Mouse (Mus musculus) lung, embryonic 14.5 days (tissue): Measurements from ENCODE around the gene Ifna1. TPM values are rescaled to one million over a fixed set of nuclear protein-coding genes. Genes with fewer than 3 reads are reported as not detected.
A peak's percentile ranks its signal among the peaks of the same experiment; 100 is the strongest.

ENCODE experiments used
- ATAC-seq: fragments of 200-750 bp; cut with Nextera tagmentation; 2 replicates; pipeline ENCODE4 v1.8.0; 2017; ENCODE audit warnings: mild to moderate bottlenecking, moderate TSS enrichment, moderate library complexity; ENCODE audit not compliant: insufficient read depth
- DNase-seq: peaks from one replicate; pipeline ENCODE4 v3.0.0-alpha.2; 2015
- H3K27ac ChIP-seq: fragments of 300-500 bp; sonication (generic); 2 replicates; pipeline ENCODE4 v1.5.1; 2014; ENCODE audit warnings: low read depth, mild to moderate bottlenecking, moderate library complexity
- H3K27me3 ChIP-seq: fragments of 300-500 bp; sonication (generic); 2 replicates; pipeline ENCODE4 v1.6.1; 2014; ENCODE audit warnings: low read length, control low read depth; ENCODE audit not compliant: insufficient read depth
- H3K36me3 ChIP-seq: fragments of 300-500 bp; sonication (generic); 2 replicates; pipeline ENCODE4 v1.6.1; 2014; ENCODE audit warnings: control low read depth; ENCODE audit not compliant: insufficient read depth
- H3K4me1 ChIP-seq: fragments of 300-500 bp; sonication (generic); 2 replicates; pipeline ENCODE4 v1.6.1; 2014; ENCODE audit warnings: antibody characterized with exemption, control low read depth; ENCODE audit not compliant: insufficient read depth
- H3K4me2 ChIP-seq: fragments of 300-500 bp; sonication (generic); 2 replicates; pipeline ENCODE4 v1.6.1; 2014; ENCODE audit warnings: mild to moderate bottlenecking
- H3K4me3 ChIP-seq: fragments of 300-500 bp; sonication (generic); 2 replicates; pipeline ENCODE4 v1.5.1; 2014; ENCODE audit warnings: low read depth, low read length
- H3K9ac ChIP-seq: fragments of 300-500 bp; sonication (generic); 2 replicates; pipeline ENCODE4 v1.6.1; 2014
- H3K9me3 ChIP-seq: fragments of 300-500 bp; sonication (generic); 2 replicates; pipeline ENCODE4 v1.6.1; 2016; ENCODE audit warnings: low read depth, low read length, control low read depth
- CTCF ChIP-seq: IDR thresholded peaks from 2 replicates; pipeline ENCODE4 v1.5.1; 2016; ENCODE audit warnings: antibody characterized with exemption, low read depth
- WGBS: fragments of 180-500 bp; shearing (Covaris S2); extraction: QIAGEN DNeasy Blood & Tissue Kit; methylation state at CpG from one replicate; pipeline ENCODE4 v1.1.7; 2014; 5-methylcytosine and 5-hydroxymethylcytosine counted together
- polyA plus RNA-seq: library from polyadenylated mRNA; unstranded; fragments of >200 nt; fragmentation: Nextera tagmentation; extraction: Ambion mirVana; gene quantifications from 2 replicates; pipeline ENCODE4 v1.2.1, GENCODE M21; 2014

The Ifna1 gene
- polyA plus RNA-seq, 1 experiment from 2014 or later, result not detected

- no peak for DNase-seq
- no peaks in the 10 kb centered on the region for H3K27me3 ChIP-seq
- ATAC-seq, result no peak
- H3K36me3 ChIP-seq, result no peaks in the 10 kb centered on the region
- no peaks in the 10 kb centered on the region for H3K9me3 ChIP-seq
- H3K27ac ChIP-seq, result no peak overlapping the region
- WGBS, result 50% methylated on average over 4 of the region's 4 CpGs
- no peak for TF ChIP-seq CTCF
- no peaks in the 10 kb centered on the region for H3K4me1 ChIP-seq
- no peak overlapping the region for H3K4me3 ChIP-seq
- no peak overlapping the region for H3K9ac ChIP-seq
- H3K4me2 ChIP-seq, result no peak overlapping the region
Observed at GRCm38 (mm10) chr4:88875435-88876095, 25.7 kb downstream of the Ifna1 start.

- H3K9ac ChIP-seq, result no peak overlapping the region
- no peak overlapping the region for H3K27ac ChIP-seq
- H3K9me3 ChIP-seq, result no peaks in the 10 kb centered on the region
- no peaks in the 10 kb centered on the region for H3K4me1 ChIP-seq
- TF ChIP-seq CTCF, result no peak
- no peak overlapping the region for H3K4me3 ChIP-seq
- no peaks in the 10 kb centered on the region for H3K27me3 ChIP-seq
- ATAC-seq (no peak), DNase-seq (no peak)
- H3K4me2 ChIP-seq, result no peak overlapping the region
- H3K36me3 ChIP-seq, result no peaks in the 10 kb centered on the region
- 80% methylated on average over 4 of the region's 4 CpGs for WGBS
Observed at GRCm38 (mm10) chr4:88876520-88876919, 26.6 kb downstream of the Ifna1 start.

- H3K4me2 ChIP-seq, result no peak overlapping the region
- H3K9me3 ChIP-seq, result no peaks in the 10 kb centered on the region
- no peak overlapping the region for H3K4me3 ChIP-seq
- no peak for ATAC-seq
- no peaks in the 10 kb centered on the region for H3K4me1 ChIP-seq
- H3K27me3 ChIP-seq, result no peaks in the 10 kb centered on the region
- H3K27ac ChIP-seq, result no peak overlapping the region
- no peaks in the 10 kb centered on the region for H3K36me3 ChIP-seq
- no peak overlapping the region for H3K9ac ChIP-seq
- DNase-seq, result peak; percentile 34
- TF ChIP-seq CTCF, result no peak
- WGBS, result 41% methylated on average over 10 of the region's 10 CpGs
Observed at GRCm38 (mm10) chr4:88878246-88878645, 28.4 kb downstream of the Ifna1 start.

GRCm38 (mm10) chr4:88878772-88879171, 28.9 kb downstream of the Ifna1 start:
- no peaks in the 10 kb centered on the region for H3K4me1 ChIP-seq
- DNase-seq (no peak), ATAC-seq (no peak)
- WGBS, result 59% methylated on average over 4 of the region's 4 CpGs
- no peak overlapping the region for H3K4me2 ChIP-seq
- no peak overlapping the region for H3K9ac ChIP-seq
- no peaks in the 10 kb centered on the region for H3K27me3 ChIP-seq
- no peak overlapping the region for H3K27ac ChIP-seq
- no peaks in the 10 kb centered on the region for H3K9me3 ChIP-seq
- no peak for TF ChIP-seq CTCF
- H3K4me3 ChIP-seq, result no peak overlapping the region
- H3K36me3 ChIP-seq, result no peaks in the 10 kb centered on the region

GRCm38 (mm10) chr4:88880101-88880500, 30.2 kb downstream of the Ifna1 start, which contains the start of gene Ifne:
Ifne (minus strand) TSS chr4:88880201.
- Histone ChIP-seq H3K9ac (no peak within 1 kb of the TSS), H3K36me3 (no peaks in the 10 kb centered on the region), H3K4me3 (no peak within 1 kb of the TSS), H3K4me1 (no peaks in the 10 kb centered on the region), H3K9me3 (no peaks in the 10 kb centered on the region), H3K27me3 (no peaks in the 10 kb centered on the region), H3K4me2 (no peak within 1 kb of the TSS), H3K27ac (no peak within 1 kb of the TSS)
- DNase-seq (no peak), ATAC-seq (no peak)
- WGBS, result 86% methylated on average over 8 of the region's 8 CpGs
- TF ChIP-seq CTCF, result no peak

GRCm38 (mm10) chr4:88888236-88888635, 38.3 kb downstream of the Ifna1 start:
- no peaks in the 10 kb centered on the region for H3K9me3 ChIP-seq
- TF ChIP-seq CTCF, result no peak
- no peaks in the 10 kb centered on the region for H3K27me3 ChIP-seq
- DNase-seq (no peak), ATAC-seq (no peak)
- H3K4me3 ChIP-seq, result no peak overlapping the region
- no peaks in the 10 kb centered on the region for H3K4me1 ChIP-seq
- H3K9ac ChIP-seq, result no peak overlapping the region
- H3K27ac ChIP-seq, result no peak overlapping the region
- no peak overlapping the region for H3K4me2 ChIP-seq
- no peaks in the 10 kb centered on the region for H3K36me3 ChIP-seq

- no peak for DNase-seq
- Histone ChIP-seq H3K4me3 (no peak overlapping the region), H3K27ac (no peak overlapping the region), H3K9ac (no peak overlapping the region), H3K27me3 (no peaks in the 10 kb centered on the region), H3K9me3 (no peaks in the 10 kb centered on the region), H3K4me2 (no peak overlapping the region), H3K36me3 (no peaks in the 10 kb centered on the region), H3K4me1 (no peaks in the 10 kb centered on the region)
- ATAC-seq, result no peak
- TF ChIP-seq CTCF, result no peak
Observed at GRCm38 (mm10) chr4:88893201-88893754, 43.4 kb downstream of the Ifna1 start.

Other genes starting within 250 kb of the Ifna1 start
- gene Ifna12, start 246.7 kb upstream of the Ifna1 start, polyA plus RNA-seq, result not detected in 2 replicates
- not detected in 2 replicates for gene C87499, start 215.7 kb upstream of the Ifna1 start, polyA plus RNA-seq
- not detected in 2 replicates for gene Ifna13, start 205.6 kb upstream of the Ifna1 start, polyA plus RNA-seq
- not detected in 2 replicates for gene Ifna16, start 173.2 kb upstream of the Ifna1 start, polyA plus RNA-seq
- not detected in 2 replicates for gene Ifna2, start 166.2 kb upstream of the Ifna1 start, polyA plus RNA-seq
- not detected in 2 replicates for gene Ifnab, start 158.7 kb upstream of the Ifna1 start, polyA plus RNA-seq
- 1.1 TPM in 2 replicates for gene Gm26566, start 128.3 kb upstream of the Ifna1 start, polyA plus RNA-seq
- gene Klhl9, start 127.6 kb upstream of the Ifna1 start, polyA plus RNA-seq, result 117 TPM in 2 replicates
- not detected in 2 replicates for gene Gm13271, start 95.2 kb upstream of the Ifna1 start, polyA plus RNA-seq
- 0.27 and 0.33 TPM in 2 replicates for gene Gm13283, start 90.0 kb upstream of the Ifna1 start, polyA plus RNA-seq
- gene Gm13290, start 76.3 kb upstream of the Ifna1 start, polyA plus RNA-seq, result 0.60 TPM in 1 of 2 replicates, not detected in the other
- gene Gm13289, start 73.2 kb upstream of the Ifna1 start, polyA plus RNA-seq, result not detected in 2 replicates
- not detected in 2 replicates for gene Gm13272, start 70.2 kb upstream of the Ifna1 start, polyA plus RNA-seq
- gene Ifnz, start 68.0 kb upstream of the Ifna1 start, polyA plus RNA-seq, result 0.14 and 0.26 TPM in 2 replicates
- not detected in 2 replicates for gene Gm13276, start 64.4 kb upstream of the Ifna1 start, polyA plus RNA-seq
- not detected in 2 replicates for gene Gm13277, start 61.5 kb upstream of the Ifna1 start, polyA plus RNA-seq
- not detected in 2 replicates for gene Gm13278, start 58.5 kb upstream of the Ifna1 start, polyA plus RNA-seq
- not detected in 2 replicates for gene Gm13275, start 55.6 kb upstream of the Ifna1 start, polyA plus RNA-seq
- not detected in 2 replicates for gene Gm13279, start 52.7 kb upstream of the Ifna1 start, polyA plus RNA-seq
- 1.2 and 1.7 TPM in 2 replicates for gene Gm13285, start 50.4 kb upstream of the Ifna1 start, polyA plus RNA-seq
- gene Gm13287, start 46.8 kb upstream of the Ifna1 start, polyA plus RNA-seq, result not detected in 2 replicates
- gene Gm13288, start 44.6 kb upstream of the Ifna1 start, polyA plus RNA-seq, result 0.09 TPM in 1 of 2 replicates, not detected in the other
- gene Ifna7, start 33.9 kb upstream of the Ifna1 start, polyA plus RNA-seq, result not detected in 2 replicates
- gene Ifna11, start 30.1 kb upstream of the Ifna1 start, polyA plus RNA-seq, result not detected in 2 replicates
- not detected in 2 replicates for gene Ifna6, start 22.7 kb upstream of the Ifna1 start, polyA plus RNA-seq
- not detected in 2 replicates for gene Ifna5, start 14.6 kb upstream of the Ifna1 start, polyA plus RNA-seq
- not detected in 2 replicates for gene Ifna4, start 8.2 kb upstream of the Ifna1 start, polyA plus RNA-seq
- not detected in 2 replicates for gene Ifne, start 30.1 kb downstream of the Ifna1 start, polyA plus RNA-seq